Mouse (Mus musculus): ENCODE measurements around the gene Smyd3. TPM values are rescaled to one million over a fixed set of nuclear protein-coding genes. Genes with fewer than 3 reads are reported as not detected.

The Smyd3 gene
- polyA plus RNA-seq, 1 experiment from 2014 or later, result 12.1 TPM

- H3K36me3 ChIP-seq (ENCODE audit: control insufficient read depth, insufficient read depth, low read length), result no peaks in the 10 kb centered on the region
- ATAC-seq (ENCODE audit: low FRiP score, low TSS enrichment) (no peak), DNase-seq (ENCODE audit: low spot score) (no peak)
- no peaks in the 10 kb centered on the region for H3K27me3 ChIP-seq (ENCODE audit: control insufficient read depth, insufficient read depth, low read length)
- TF ChIP-seq CTCF (IDR thresholded peaks at IDR 0.05; ENCODE audit: low read depth), result no peak
- TF ChIP-seq EP300 (optimal IDR thresholded peaks at IDR 0.05), result no peak
- H3K4me2 ChIP-seq (replicated peaks; ENCODE audit: low read depth), result no peak overlapping the region
- no peaks in the 10 kb centered on the region for H3K4me1 ChIP-seq (replicated peaks; ENCODE audit: control insufficient read depth, insufficient read depth)
- no peak overlapping the region for H3K27ac ChIP-seq (replicated peaks)
- H3K9me3 ChIP-seq (ENCODE audit: control insufficient read depth, low read length), result no peaks in the 10 kb centered on the region
- no peak overlapping the region for H3K9ac ChIP-seq (ENCODE audit: low read length)
- 50% methylated on average over 5 of the region's 5 CpGs for WGBS
- H3K4me3 ChIP-seq (ENCODE audit: low read depth, low read length), result no peak overlapping the region
Observed at GRCm38 (mm10) chr1:179487990-179488389, 29.9 kb downstream of the Smyd3 start.

GRCm38 (mm10) chr1:179487238-179487637, 30.6 kb downstream of the Smyd3 start:
- no peak overlapping the region for H3K4me2 ChIP-seq (replicated peaks; ENCODE audit: low read depth)
- TF ChIP-seq CTCF (IDR thresholded peaks at IDR 0.05; ENCODE audit: low read depth), result no peak
- TF ChIP-seq EP300 (optimal IDR thresholded peaks at IDR 0.05), result no peak
- no peak for DNase-seq (ENCODE audit: low spot score)
- H3K36me3 ChIP-seq (ENCODE audit: control insufficient read depth, insufficient read depth, low read length), result no peaks in the 10 kb centered on the region
- ATAC-seq (ENCODE audit: low FRiP score, low TSS enrichment), result no peak
- no peak overlapping the region for H3K27ac ChIP-seq (replicated peaks)
- H3K4me1 ChIP-seq (replicated peaks; ENCODE audit: control insufficient read depth, insufficient read depth), result no peaks in the 10 kb centered on the region
- 78% methylated on average over 2 of the region's 2 CpGs for WGBS
- H3K9me3 ChIP-seq (ENCODE audit: control insufficient read depth, low read length), result no peaks in the 10 kb centered on the region
- no peak overlapping the region for H3K4me3 ChIP-seq (ENCODE audit: low read depth, low read length)
- H3K27me3 ChIP-seq (ENCODE audit: control insufficient read depth, insufficient read depth, low read length), result no peaks in the 10 kb centered on the region
- no peak overlapping the region for H3K9ac ChIP-seq (ENCODE audit: low read length)

- Histone ChIP-seq H3K9me3 (ENCODE audit: control insufficient read depth, low read length) (no peaks in the 10 kb centered on the region), H3K4me3 (ENCODE audit: low read depth, low read length) (no peak overlapping the region), H3K27me3 (ENCODE audit: control insufficient read depth, insufficient read depth, low read length) (no peaks in the 10 kb centered on the region), H3K36me3 (ENCODE audit: control insufficient read depth, insufficient read depth, low read length) (no peaks in the 10 kb centered on the region), H3K9ac (ENCODE audit: low read length) (no peak overlapping the region), H3K27ac (replicated peaks) (no peak overlapping the region), H3K4me2 (replicated peaks; ENCODE audit: low read depth) (no peak overlapping the region), H3K4me1 (replicated peaks; ENCODE audit: control insufficient read depth, insufficient read depth) (no peaks in the 10 kb centered on the region)
- ATAC-seq (ENCODE audit: low FRiP score, low TSS enrichment) (no peak), DNase-seq (ENCODE audit: low spot score) (no peak)
- WGBS, result 39% methylated on average over 3 of the region's 3 CpGs
- TF ChIP-seq CTCF (IDR thresholded peaks at IDR 0.05; ENCODE audit: low read depth) (no peak), EP300 (optimal IDR thresholded peaks at IDR 0.05) (no peak)
Observed at GRCm38 (mm10) chr1:179485784-179486540, 31.9 kb downstream of the Smyd3 start.

- no peaks in the 10 kb centered on the region for H3K36me3 ChIP-seq (ENCODE audit: control insufficient read depth, insufficient read depth, low read length)
- TF ChIP-seq CTCF (IDR thresholded peaks at IDR 0.05; ENCODE audit: low read depth) (no peak), EP300 (optimal IDR thresholded peaks at IDR 0.05) (no peak)
- no peaks in the 10 kb centered on the region for H3K9me3 ChIP-seq (ENCODE audit: control insufficient read depth, low read length)
- no peaks in the 10 kb centered on the region for H3K27me3 ChIP-seq (ENCODE audit: control insufficient read depth, insufficient read depth, low read length)
- 80% methylated on average over 4 of the region's 4 CpGs for WGBS
- no peak overlapping the region for H3K9ac ChIP-seq (ENCODE audit: low read length)
- DNase-seq (ENCODE audit: low spot score), result no peak
- H3K4me1 ChIP-seq (replicated peaks; ENCODE audit: control insufficient read depth, insufficient read depth), result no peaks in the 10 kb centered on the region
- H3K27ac ChIP-seq (replicated peaks), result no peak overlapping the region
- H3K4me2 ChIP-seq (replicated peaks; ENCODE audit: low read depth), result no peak overlapping the region
- H3K4me3 ChIP-seq (ENCODE audit: low read depth, low read length), result no peak overlapping the region
- ATAC-seq (ENCODE audit: low FRiP score, low TSS enrichment), result no peak
Observed at GRCm38 (mm10) chr1:179480862-179481261, 37.0 kb downstream of the Smyd3 start.

- DNase-seq (ENCODE audit: low spot score) (peak; percentile 36), ATAC-seq (ENCODE audit: low FRiP score, low TSS enrichment) (peak; percentile 63; the same call in 1 of the 2 replicates)
- 51% methylated on average over 5 of the region's 5 CpGs for WGBS
Observed at GRCm38 (mm10) chr1:179477157-179477902, 40.5 kb downstream of the Smyd3 start.

More at GRCm38 (mm10) chr1:179477157-179477902, 40.5 kb downstream of the Smyd3 start:
- H3K27ac ChIP-seq (replicated peaks), result no peak overlapping the region
- TF ChIP-seq CTCF (IDR thresholded peaks at IDR 0.05; ENCODE audit: low read depth) (peak; percentile 94), EP300 (optimal IDR thresholded peaks at IDR 0.05) (no peak)
- H3K36me3 ChIP-seq (ENCODE audit: control insufficient read depth, insufficient read depth, low read length), result no peaks in the 10 kb centered on the region
- H3K9ac ChIP-seq (ENCODE audit: low read length), result no peak overlapping the region
- no peaks in the 10 kb centered on the region for H3K4me1 ChIP-seq (replicated peaks; ENCODE audit: control insufficient read depth, insufficient read depth)
- no peak overlapping the region for H3K4me3 ChIP-seq (ENCODE audit: low read depth, low read length)
- no peaks in the 10 kb centered on the region for H3K9me3 ChIP-seq (ENCODE audit: control insufficient read depth, low read length)
- H3K27me3 ChIP-seq (ENCODE audit: control insufficient read depth, insufficient read depth, low read length), result no peaks in the 10 kb centered on the region
- H3K4me2 ChIP-seq (replicated peaks; ENCODE audit: low read depth), result no peak overlapping the region

All from stomach, postnatal 0 days (tissue).